Mouse (Mus musculus) cerebellum, adult 8-10 months (tissue): ENCODE data around the gene Epc2.
A peak's percentile ranks its signal among the peaks of the same experiment; 100 is the strongest.

Experiments used
- DNase-seq: peaks from one replicate; pipeline ENCODE4 v3.0.0; 2022

Gene Epc2

GRCm38 (mm10) chr2:49450931-49451636 is at the start of gene Epc2:
Gene Epc2 (plus strand): TSS chr2:49451486.
- peak; percentile 86 for DNase-seq

DNA sequence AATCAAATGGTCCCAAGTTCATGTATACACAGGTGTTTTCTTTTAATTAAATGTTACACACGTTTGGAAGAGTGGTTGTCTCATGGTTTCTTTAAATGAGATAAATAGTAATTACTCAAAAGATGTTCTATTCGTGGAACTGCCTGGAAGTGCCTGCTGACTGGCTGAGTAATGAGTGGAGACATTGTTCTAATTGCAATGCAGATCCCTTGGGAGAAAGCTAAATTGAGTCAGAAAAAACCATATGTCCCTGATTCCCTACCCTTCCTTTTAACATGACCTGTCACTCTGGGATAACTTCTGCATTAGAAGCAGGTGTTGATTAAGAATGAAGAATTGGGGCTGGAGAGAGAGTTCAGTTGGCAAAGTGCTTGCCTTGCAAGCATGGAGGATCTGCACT is 45.3 kb upstream of the Epc2 start:
- no peak for DNase-seq

DNA sequence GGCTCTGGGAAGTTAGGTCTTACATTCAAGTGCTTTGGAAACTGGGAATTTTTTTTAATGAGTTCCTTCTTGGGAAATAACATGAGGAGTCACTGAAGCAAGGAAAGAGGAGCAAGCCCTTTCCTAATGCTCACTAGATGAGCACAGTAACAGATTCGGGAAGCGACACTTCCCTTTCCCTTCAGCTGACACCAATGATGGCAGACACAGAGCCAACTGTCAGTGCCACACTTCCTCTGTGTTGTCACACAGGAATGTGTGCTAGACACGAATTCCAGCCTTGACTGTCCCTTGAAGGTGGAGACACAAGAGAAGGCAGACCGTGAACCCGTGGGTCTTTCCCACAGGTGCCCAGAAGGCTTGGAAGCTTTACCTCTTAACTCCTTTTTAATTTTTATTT is 39.6 kb upstream of the Epc2 start:
- DNase-seq: no peak

DNA sequence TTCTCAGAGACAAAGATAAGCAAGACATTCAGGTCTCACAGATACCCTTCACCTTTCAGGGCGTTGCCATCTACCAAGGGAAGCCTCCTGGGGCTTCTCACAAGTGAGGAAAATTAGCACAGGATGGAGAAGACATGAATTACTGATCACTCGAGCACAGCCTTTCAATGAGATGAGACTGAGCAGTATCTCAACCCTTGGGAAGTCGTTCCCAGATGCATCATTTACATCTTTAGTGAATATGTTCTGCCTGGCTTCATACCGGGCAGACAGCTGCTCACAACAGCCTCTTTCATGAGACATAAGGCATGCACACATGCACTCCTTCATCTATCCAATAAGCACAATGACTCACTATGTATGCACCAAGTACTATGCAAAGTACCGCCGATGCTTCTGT is 38.7 kb upstream of the Epc2 start:
- DNase-seq: no peak

DNA sequence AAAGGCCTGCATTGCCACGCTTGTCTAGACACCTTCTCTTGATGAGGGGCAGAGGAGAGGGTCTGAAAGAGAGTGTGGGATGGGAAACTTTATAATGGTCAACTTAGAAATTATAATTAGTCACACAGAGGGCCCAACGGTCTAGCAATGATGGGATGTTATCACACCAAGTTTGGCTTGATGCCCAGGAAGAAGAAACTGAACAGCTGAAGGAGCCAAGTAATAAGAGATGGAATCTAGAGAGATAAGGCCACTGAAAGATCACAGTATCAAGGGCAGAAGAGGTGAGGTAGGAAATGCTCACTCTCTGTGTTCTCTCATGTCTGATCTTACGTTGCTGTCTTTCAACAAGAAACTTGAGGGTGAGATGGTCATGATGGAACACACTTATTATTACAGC is 35.4 kb upstream of the Epc2 start:
- DNase-seq: no peak

DNA sequence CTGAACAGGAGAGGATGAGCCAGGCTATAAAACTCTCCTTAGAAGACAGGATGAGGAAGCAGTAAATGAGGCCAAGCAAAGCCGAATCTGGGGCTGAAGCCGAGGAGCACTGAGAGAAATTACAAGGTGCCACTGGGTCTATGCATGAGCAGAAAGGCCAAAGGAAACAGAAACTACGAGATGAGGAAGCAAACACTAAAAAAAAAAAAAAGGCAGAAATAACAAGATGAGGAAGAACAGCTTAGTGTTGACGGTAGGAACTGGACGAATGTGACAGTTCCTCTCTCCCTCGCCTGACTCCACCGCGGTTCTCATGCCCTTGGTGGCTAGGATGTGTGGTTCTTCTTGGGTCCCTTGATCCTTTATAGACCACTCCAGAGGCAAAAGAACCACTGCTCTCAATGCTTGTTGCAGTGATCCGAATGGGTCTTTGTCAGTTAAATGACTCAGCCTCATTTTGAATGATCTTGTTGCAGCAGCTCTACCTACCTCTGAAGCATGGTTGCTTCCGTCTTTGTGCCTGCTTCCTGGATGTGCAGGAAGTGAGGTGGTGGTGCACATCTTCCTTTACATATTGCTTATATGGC is 34.2 kb upstream of the Epc2 start:
- no peak for DNase-seq

- DNase-seq: no peak
Observed at GRCm38 (mm10) chr2:49420396-49420795, 30.9 kb upstream of the Epc2 start.

DNA sequence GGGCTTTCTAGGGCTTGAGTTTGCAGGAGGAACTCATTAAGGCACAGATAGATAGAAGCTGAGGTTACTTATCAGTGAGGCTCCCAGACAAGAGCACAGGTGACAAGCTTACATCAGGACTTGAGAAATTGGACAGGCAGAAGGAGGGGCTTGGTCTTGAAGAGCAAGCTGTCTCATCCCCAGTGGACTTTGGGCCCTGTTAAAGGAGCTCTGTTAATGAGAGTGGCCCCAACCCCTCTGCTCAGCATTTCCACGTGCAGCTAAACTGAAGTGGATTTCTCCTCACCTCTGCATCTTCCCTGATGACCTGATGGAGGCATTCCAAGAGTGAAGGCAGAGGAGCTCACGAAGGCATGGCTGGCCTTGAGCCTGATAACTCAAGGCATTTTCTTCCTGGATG is 27.4 kb upstream of the Epc2 start:
- no peak for DNase-seq

DNA sequence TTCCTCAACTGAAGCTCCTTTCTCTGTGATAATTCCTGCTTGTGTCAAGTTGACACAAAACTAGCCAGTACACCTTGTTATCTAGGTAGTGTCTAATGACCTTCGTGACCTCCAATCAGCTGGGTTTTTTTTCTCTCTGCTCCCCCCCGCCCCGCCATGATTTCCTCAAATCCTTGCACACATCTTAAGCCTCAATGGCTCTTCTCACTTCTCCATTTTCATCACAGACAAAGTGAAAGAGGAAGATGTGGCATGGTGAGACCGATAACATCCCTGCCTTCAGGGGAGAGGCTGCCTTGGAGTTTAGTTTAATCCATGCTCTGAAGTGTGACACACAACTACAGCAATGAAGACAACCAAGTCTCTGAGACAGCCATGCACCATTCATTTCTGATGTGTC is 26.5 kb upstream of the Epc2 start:
- DNase-seq: no peak

- DNase-seq: no peak
Observed at GRCm38 (mm10) chr2:49426175-49426574, 25.1 kb upstream of the Epc2 start.

DNA sequence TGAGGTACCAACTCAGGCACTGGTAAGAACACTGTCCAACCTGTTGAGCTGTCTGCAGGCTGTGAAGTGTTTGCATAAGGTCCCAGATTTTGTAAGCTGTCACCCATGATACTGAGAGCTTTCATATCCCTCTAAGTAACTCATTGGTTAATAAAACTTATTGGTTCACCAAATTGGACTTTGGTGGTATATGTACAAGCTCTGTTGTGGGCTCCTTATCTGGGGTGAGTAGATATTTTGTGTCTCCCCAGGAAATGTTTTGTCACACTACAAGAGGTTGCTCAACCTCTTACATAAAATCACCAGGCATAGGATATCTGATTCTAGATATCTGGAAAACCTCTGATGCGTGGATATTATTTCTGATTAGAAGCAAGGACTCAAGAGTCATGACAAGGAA is 20.3 kb upstream of the Epc2 start:
- no peak for DNase-seq

GRCm38 (mm10) chr2:49433211-49433610 is 18.1 kb upstream of the Epc2 start:
- no peak for DNase-seq

- no peak for DNase-seq
Observed at GRCm38 (mm10) chr2:49446238-49446637, 5.0 kb upstream of the Epc2 start.

- peak; percentile 46 for DNase-seq
Observed at GRCm38 (mm10) chr2:49447586-49448475, 3.5 kb upstream of the Epc2 start.

- DNase-seq: no peak
Observed at GRCm38 (mm10) chr2:49450467-49450866, 819 bp upstream of the Epc2 start.

DNA sequence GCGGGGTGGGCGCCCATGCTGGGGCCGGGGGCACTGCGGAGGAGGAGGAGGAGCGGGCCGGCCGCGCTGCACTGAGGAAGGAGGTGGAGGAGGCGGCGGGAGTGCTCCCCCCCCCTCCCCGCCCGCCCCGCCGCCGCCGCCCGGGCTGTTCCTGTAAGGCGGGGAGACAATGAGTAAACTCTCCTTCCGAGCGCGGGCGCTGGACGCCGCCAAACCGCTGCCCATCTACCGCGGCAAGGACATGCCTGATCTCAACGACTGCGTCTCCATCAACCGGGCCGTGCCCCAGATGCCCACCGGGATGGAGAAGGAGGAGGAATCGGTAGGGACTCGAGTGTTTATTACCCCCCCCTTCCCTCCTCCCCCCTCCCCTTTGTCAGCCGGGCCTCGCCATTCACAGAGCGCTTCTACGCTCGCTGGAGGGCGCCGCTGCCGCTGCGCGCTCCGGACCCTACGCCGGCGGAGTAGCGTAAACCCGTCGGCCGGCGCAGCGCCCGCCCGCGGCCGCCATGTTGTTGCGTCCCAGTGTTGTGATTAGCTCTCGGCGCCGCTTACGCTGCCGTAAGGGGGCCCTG is 438 bp downstream of the Epc2 start:
- DNase-seq: peak; percentile 96

- DNase-seq: peak; percentile 66
Observed at GRCm38 (mm10) chr2:49452451-49453081, 1.3 kb downstream of the Epc2 start.

GRCm38 (mm10) chr2:49457797-49458196 is 6.5 kb downstream of the Epc2 start:
- DNase-seq: no peak

DNA sequence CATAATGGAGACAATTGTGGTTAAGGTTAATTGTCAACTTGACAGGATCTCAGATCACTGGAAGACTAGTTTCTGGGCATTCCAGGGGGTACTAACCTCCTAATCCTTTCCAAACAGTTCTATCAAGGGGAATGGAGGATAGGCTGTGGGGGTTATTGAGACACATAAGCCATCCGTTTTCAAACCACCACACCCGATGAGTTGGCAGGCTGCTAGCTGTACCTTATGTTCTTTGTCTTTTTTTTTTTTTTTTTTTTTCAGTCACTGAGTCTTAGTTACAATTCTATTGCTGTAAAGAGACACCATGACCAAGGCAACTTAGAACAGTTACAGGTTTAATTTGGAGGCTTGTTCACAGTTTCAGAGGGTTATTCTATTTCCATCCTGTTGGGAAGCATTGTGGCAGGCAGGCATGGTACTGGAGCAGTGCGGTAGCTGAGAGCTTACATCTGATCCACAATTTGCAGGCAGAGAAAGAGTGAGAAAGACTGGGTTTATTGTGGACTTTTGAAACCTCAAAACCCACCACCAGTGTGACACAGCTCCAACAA is 14.5 kb downstream of the Epc2 start:
- DNase-seq: no peak

GRCm38 (mm10) chr2:49467038-49467437 is 15.8 kb downstream of the Epc2 start:
- DNase-seq: no peak

DNA sequence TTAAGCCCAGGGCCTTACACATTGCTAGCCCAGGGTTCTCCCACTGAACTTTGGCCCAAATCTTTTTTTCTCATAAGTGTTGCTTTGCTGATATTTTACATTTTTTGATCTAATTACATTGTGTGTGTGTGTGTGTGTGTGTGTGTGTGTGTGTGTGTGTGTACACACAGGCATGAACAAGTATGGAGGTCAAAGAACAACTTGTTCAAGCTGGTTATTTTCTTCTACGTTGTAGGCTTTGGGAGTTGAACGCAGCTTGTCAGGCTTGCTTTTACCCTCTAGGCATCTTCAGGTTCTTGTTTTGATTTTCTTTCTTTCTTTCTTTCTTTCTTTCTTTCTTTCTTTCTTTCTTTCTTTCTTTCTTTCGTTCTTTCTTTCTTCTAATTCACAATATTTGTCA is 19.9 kb downstream of the Epc2 start:
- DNase-seq: no peak

GRCm38 (mm10) chr2:49471641-49472355 is 20.5 kb downstream of the Epc2 start:
- no peak for DNase-seq
